Mouse (Mus musculus) CD4-positive, CD25-positive, alpha-beta regulatory T cell (primary cell): ENCODE data around the gene Arid1a. TPM values are rescaled to one million over a fixed set of nuclear protein-coding genes. Genes with fewer than 3 reads are reported as not detected.

Experiments used
- polyA plus RNA-seq: library from polyadenylated mRNA; unstranded; fragments of 100-300 nt; shearing (Covaris generic); gene quantifications from one replicate; pipeline ENCODE4 v1.2.1, GENCODE M21; 2017

Arid1a gene
- 56.0 TPM for polyA plus RNA-seq

GRCm38 (mm10) chr4:133756514-133757268 is at the start of gene Arid1a:
TSS of gene Arid1a (minus strand) at chr4:133756769.

GRCm38 (mm10) chr4:133671881-133672844 is 84.4 kb downstream of the Arid1a start, which contains the start of gene Pigv:
TSS of gene Pigv (minus strand) at chr4:133672647.

GRCm38 (mm10) chr4:133649989-133650699 is 106.4 kb downstream of the Arid1a start, which contains the start of gene Zdhhc18:
TSS of gene Zdhhc18 (minus strand) at chr4:133650154.

Other genes with a start within 250 kb of the Arid1a start
- gene Kdf1, start 237.8 kb downstream of the Arid1a start, polyA plus RNA-seq: 0.72 TPM
- 145 TPM for gene Nudc, start 210.8 kb downstream of the Arid1a start, polyA plus RNA-seq
- gene Nr0b2, start 203.4 kb downstream of the Arid1a start, polyA plus RNA-seq: not detected
- 16.9 TPM for gene Gpatch3, start 182.0 kb downstream of the Arid1a start, polyA plus RNA-seq
- 22.0 TPM for gene Gpn2, start 172.4 kb downstream of the Arid1a start, polyA plus RNA-seq
- gene Sfn, start 154.6 kb downstream of the Arid1a start, polyA plus RNA-seq: 23.2 TPM
- 242 TPM for gene Zdhhc18, start 106.6 kb downstream of the Arid1a start, polyA plus RNA-seq
- gene Pigv, start 84.1 kb downstream of the Arid1a start, polyA plus RNA-seq: 29.7 TPM
- gene Rps6ka1, start 131.0 kb upstream of the Arid1a start, polyA plus RNA-seq: 314 TPM
- 409 TPM for gene Hmgn2, start 211.9 kb upstream of the Arid1a start, polyA plus RNA-seq
- gene Dhdds, start 244.1 kb upstream of the Arid1a start, polyA plus RNA-seq: 30.3 TPM